Mouse (Mus musculus) myocyte (in vitro differentiated cells): ENCODE data around the gene Phox2a. TPM values are rescaled to one million over a fixed set of nuclear protein-coding genes. Genes with fewer than 3 reads are reported as not detected.
A peak's percentile ranks its signal among the peaks of the same experiment; 100 is the strongest.

Source experiments
- H3K27me3 ChIP-seq: one replicate; pipeline ENCODE4 v1.6.1; 2011; ENCODE audit not compliant: control insufficient read depth, insufficient read depth, insufficient read length
- H3K36me3 ChIP-seq: one replicate; pipeline ENCODE4 v1.6.1; 2011; ENCODE audit not compliant: control insufficient read depth, insufficient read depth
- H3K4me2 ChIP-seq: one replicate; pipeline ENCODE4 v1.6.1; 2011; ENCODE audit warnings: low read depth, control low read depth
- H3K4me3 ChIP-seq: one replicate; pipeline ENCODE4 v1.5.1; 2011; ENCODE audit warnings: mild to moderate bottlenecking, control low read depth, moderate library complexity
- H3K79me2 ChIP-seq: one replicate; pipeline ENCODE4 v1.6.1; 2011; ENCODE audit not compliant: control insufficient read depth, insufficient read depth
- H3ac ChIP-seq: one replicate; pipeline ENCODE4 v1.6.1; 2011; ENCODE audit not compliant: control insufficient read depth, insufficient read length
- CEBPB ChIP-seq: IDR thresholded peaks from 2 replicates; pipeline ENCODE4 v1.6.1; 2011; ENCODE audit warnings: mild to moderate bottlenecking, moderate library complexity; ENCODE audit not compliant: poor library complexity, insufficient read depth, severe bottlenecking
- E2F4 ChIP-seq: IDR thresholded peaks from one replicate; pipeline ENCODE4 v1.6.1; 2011; ENCODE audit warnings: mild to moderate bottlenecking, control low read depth, moderate library complexity; ENCODE audit not compliant: insufficient read depth
- MAX ChIP-seq: IDR thresholded peaks from one replicate; pipeline ENCODE4 v1.6.1; 2011; ENCODE audit warnings: low read depth, mild to moderate bottlenecking, control low read depth
- MYOD1 ChIP-seq, 3 experiments: IDR thresholded peaks; one replicate each; pipeline ENCODE4 v1.6.1; 2011; ENCODE audit warnings: control low read depth in 2 of 3, low read depth in 2 of 3, mild to moderate bottlenecking in 2 of 3, moderate library complexity in 1 of 3; ENCODE audit not compliant: insufficient read length in 2 of 3, control insufficient read depth in 1 of 3
- MYOG ChIP-seq, 3 experiments: IDR thresholded peaks; one replicate each; pipeline ENCODE4 v1.6.1; 2011; ENCODE audit warnings: control low read depth in 2 of 3, low read depth in 2 of 3, mild to moderate bottlenecking in 2 of 3; ENCODE audit not compliant: insufficient read length in 2 of 3, control insufficient read depth in 1 of 3, insufficient read depth in 1 of 3
- POLR2A ChIP-seq: IDR thresholded peaks from one replicate; pipeline ENCODE4 v1.6.1; 2011; ENCODE audit warnings: low read depth, mild to moderate bottlenecking, control low read depth, moderate library complexity; ENCODE audit not compliant: insufficient read length
- POLR2AphosphoS2 ChIP-seq: IDR thresholded peaks from one replicate; pipeline ENCODE4 v1.6.1; 2011; ENCODE audit warnings: low read depth, control low read depth; ENCODE audit not compliant: insufficient read length
- REST ChIP-seq: IDR thresholded peaks from one replicate; pipeline ENCODE4 v1.6.1; 2011; ENCODE audit warnings: mild to moderate bottlenecking, control low read depth, moderate library complexity; ENCODE audit not compliant: insufficient read depth, insufficient read length
- SRF ChIP-seq: IDR thresholded peaks from one replicate; pipeline ENCODE4 v1.6.1; 2011; ENCODE audit warnings: low read depth; ENCODE audit not compliant: control insufficient read depth, insufficient read length
- TCF12 ChIP-seq: IDR thresholded peaks from one replicate; pipeline ENCODE4 v1.6.1; 2011; ENCODE audit warnings: mild to moderate bottlenecking, control low read depth; ENCODE audit not compliant: poor library complexity, insufficient read depth, severe bottlenecking
- TCF3 ChIP-seq: IDR thresholded peaks from one replicate; pipeline ENCODE4 v1.6.1; 2011; ENCODE audit warnings: low read depth, control low read depth; ENCODE audit not compliant: insufficient read length
- USF1 ChIP-seq: IDR thresholded peaks from one replicate; pipeline ENCODE4 v1.6.1; 2011; ENCODE audit warnings: low read depth, mild to moderate bottlenecking, control low read depth, moderate library complexity
- polyA plus RNA-seq: library from polyadenylated mRNA; unstranded; fragments of >200 nt; fragmentation: generic; extraction: Trizol; gene quantifications from one replicate; pipeline ENCODE4 v1.2.1, GENCODE M21; 2012; ENCODE audit warnings: missing spikeins

Phox2a gene
- polyA plus RNA-seq, 1 experiment, result 0.02 TPM

DNA sequence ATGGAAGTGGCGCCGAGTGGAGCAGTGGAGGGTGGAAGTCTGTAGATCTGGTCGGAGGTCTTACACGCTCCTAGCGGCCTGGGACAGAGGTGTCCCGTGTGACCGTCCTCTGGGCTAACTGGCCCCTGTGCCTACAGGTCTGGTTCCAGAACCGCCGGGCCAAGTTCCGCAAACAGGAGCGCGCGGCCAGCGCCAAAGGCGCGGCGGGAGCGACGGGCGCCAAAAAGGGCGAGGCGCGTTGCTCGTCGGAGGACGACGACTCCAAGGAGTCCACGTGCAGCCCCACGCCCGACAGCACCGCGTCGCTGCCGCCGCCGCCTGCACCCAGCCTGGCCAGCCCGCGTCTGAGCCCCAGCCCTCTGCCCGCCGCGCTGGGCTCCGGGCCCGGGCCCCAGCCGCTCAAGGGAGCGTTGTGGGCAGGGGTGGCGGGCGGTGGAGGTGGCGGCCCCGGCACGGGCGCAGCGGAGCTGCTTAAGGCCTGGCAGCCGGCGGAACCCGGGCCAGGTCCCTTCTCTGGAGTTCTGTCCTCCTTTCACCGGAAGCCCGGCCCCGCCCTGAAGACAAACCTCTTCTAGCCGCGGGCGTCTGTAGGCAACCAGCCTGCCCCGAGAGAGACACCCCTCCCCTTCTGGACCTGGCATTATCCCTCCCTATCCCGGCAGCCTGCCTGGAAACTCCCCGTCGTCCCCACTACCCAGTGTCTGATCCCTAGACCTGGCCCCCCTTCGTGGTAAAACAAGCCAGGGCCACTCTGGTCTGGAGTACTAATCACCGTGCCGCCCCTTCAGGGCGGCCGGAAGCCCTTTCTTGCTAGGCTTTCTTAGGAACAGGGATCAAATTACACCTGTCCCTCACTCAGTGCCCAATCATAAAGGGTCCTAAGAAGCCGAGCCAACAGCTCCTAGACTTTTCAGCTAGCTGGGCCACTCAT is 3.7 kb downstream of the Phox2a start:
- Histone ChIP-seq H3ac (no peak overlapping the region), H3K79me2 (no peaks in the 10 kb centered on the region), H3K4me2 (no peak overlapping the region), H3K4me3 (no peak overlapping the region), H3K27me3 (no peaks in the 10 kb centered on the region), H3K36me3 (peaks cover 12% of the 10 kb centered on the region)
- no peak for TF ChIP-seq REST
- no peak for TF ChIP-seq SRF
- TF ChIP-seq MYOG (IDR thresholded peaks at IDR 0.05; ENCODE audit: control insufficient read depth in 1 of 3, insufficient read depth in 1 of 3, insufficient read length in 2 of 3, low read depth in 2 of 3), result no peak
- peak; percentile 16 for TF ChIP-seq POLR2A
- TF ChIP-seq USF1, result no peak
- peak; percentile 91 for TF ChIP-seq POLR2AphosphoS2
- TF ChIP-seq MYOD1 (IDR thresholded peaks at IDR 0.05; ENCODE audit: control insufficient read depth in 1 of 3, insufficient read length in 2 of 3, low read depth in 2 of 3), result no peak
- TF ChIP-seq CEBPB, result no peak
- TF ChIP-seq TCF3, result no peak
- TF ChIP-seq E2F4, result no peak

GRCm38 (mm10) chr7:101822836-101823757 is 5.0 kb downstream of the Phox2a start:
- TF ChIP-seq POLR2A (peak; percentile 32), USF1 (no peak), MYOD1 (IDR thresholded peaks at IDR 0.05; ENCODE audit: control insufficient read depth in 1 of 3, insufficient read length in 2 of 3, low read depth in 2 of 3) (no peak), SRF (no peak), MYOG (IDR thresholded peaks at IDR 0.05; ENCODE audit: control insufficient read depth in 1 of 3, insufficient read depth in 1 of 3, insufficient read length in 2 of 3, low read depth in 2 of 3) (no peak), POLR2AphosphoS2 (peak; percentile 57)
- peaks cover 25% of the 10 kb centered on the region for H3K36me3 ChIP-seq
- H3ac ChIP-seq, result no peak overlapping the region
- H3K27me3 ChIP-seq, result no peaks in the 10 kb centered on the region
- H3K4me2 ChIP-seq, result no peak overlapping the region
- no peaks in the 10 kb centered on the region for H3K79me2 ChIP-seq
- no peak overlapping the region for H3K4me3 ChIP-seq

DNA sequence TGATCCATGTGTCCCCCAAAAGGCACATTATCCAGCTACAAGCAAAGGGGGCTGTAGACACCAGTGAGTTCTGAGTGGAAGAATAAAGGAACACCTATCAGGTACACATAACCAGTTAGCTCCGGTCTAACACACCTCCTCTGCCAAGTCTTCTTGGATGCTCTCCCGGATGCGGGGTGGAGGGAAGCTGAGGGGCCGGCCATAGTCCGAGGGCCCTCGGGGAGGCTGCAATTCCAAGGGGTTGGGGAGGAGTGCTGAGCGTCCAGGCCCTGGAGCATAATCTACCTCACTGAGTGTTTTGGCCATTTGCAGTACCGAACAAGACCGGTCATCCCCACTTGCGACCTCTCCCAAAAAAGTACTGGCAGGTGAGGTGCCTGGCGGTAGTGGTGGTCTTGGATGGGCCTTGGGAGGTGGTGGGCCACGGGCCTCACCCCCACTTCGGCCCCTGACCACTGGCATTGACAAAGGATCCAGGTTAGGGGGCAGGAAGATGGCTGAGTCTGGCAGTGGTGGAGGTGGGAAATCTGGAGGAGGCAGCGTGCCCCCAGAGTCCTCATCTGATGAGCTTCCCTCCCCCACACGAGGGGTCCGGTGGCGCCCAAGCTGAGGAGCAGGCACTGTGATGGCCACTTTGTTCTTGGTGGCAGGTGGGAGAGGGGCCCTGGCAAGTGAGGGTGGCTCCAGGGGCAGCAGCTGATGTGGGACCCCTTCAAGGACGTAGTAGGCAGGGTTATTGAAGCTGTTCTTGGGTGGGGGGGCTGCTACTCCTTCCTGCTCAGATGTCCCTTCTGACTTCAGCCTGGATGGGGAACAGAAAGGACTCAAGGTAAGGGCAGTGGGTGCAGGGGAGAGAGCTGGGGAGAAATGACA is 5.9 kb downstream of the Phox2a start:
- Histone ChIP-seq H3K79me2 (no peaks in the 10 kb centered on the region), H3K4me2 (no peak overlapping the region), H3K4me3 (no peak overlapping the region), H3K36me3 (peaks cover 30% of the 10 kb centered on the region), H3K27me3 (no peaks in the 10 kb centered on the region), H3ac (no peak overlapping the region)
- TF ChIP-seq E2F4, result no peak
- TF ChIP-seq POLR2AphosphoS2, result peak; percentile 16

GRCm38 (mm10) chr7:101830373-101830772 is 12.3 kb downstream of the Phox2a start:
- H3K79me2 ChIP-seq, result peaks cover 16% of the 10 kb centered on the region
- no peak overlapping the region for H3K4me3 ChIP-seq
- no peak overlapping the region for H3ac ChIP-seq
- peaks cover 69% of the 10 kb centered on the region for H3K36me3 ChIP-seq
- no peaks in the 10 kb centered on the region for H3K27me3 ChIP-seq
- no peak overlapping the region for H3K4me2 ChIP-seq
- TF ChIP-seq REST (no peak), POLR2AphosphoS2 (no peak), TCF3 (no peak), MAX (no peak), USF1 (no peak), SRF (no peak), MYOG (IDR thresholded peaks at IDR 0.05; ENCODE audit: control insufficient read depth in 1 of 3, insufficient read depth in 1 of 3, insufficient read length in 2 of 3, low read depth in 2 of 3) (no peak), CEBPB (no peak), TCF12 (no peak), MYOD1 (IDR thresholded peaks at IDR 0.05; ENCODE audit: control insufficient read depth in 1 of 3, insufficient read length in 2 of 3, low read depth in 2 of 3) (no peak), POLR2A (no peak), E2F4 (no peak)
